Comparison of ENCODE assay signal across 10 mouse cellular contexts in genomic region chr11:67602711-67603369, GRCm38 (mm10).
DNase-seq lines count a peak whose midpoint lies in the region; ATAC-seq and TF ChIP-seq lines count a peak whose summit lies in the region.
"Had no signal": no experiment of that assay in that cellular context is flagged by ENCODE, and none has a peak within 500 bp of the region (broad histone marks: within the 10 kb centered on the region; RNA-seq: fewer than 3 reads in every experiment).

No protein-coding gene starts in this region.

- ATAC-seq in forebrain, embryonic 13.5 days = peak; percentile 77
- peak; percentile 81 for ATAC-seq in hindbrain, embryonic 16.5 days
- no peak for ATAC-seq in neural tube, embryonic 14.5 days (ENCODE audit: low read depth)
- no peak for ATAC-seq in inflammation-experienced regulatory T-cells, adult 6 months
- ATAC-seq in frontal cortex, adult (ENCODE audit: low TSS enrichment) = no peak

- peaks cover 45% of the 10 kb centered on the region for H3K4me1 ChIP-seq in forebrain, embryonic 13.5 days
- H3K4me1 ChIP-seq in hindbrain, embryonic 16.5 days (ENCODE audit: control insufficient read depth, insufficient read depth, low read depth, low read length) = peaks cover 20% of the 10 kb centered on the region
- peaks cover 6% of the 10 kb centered on the region for H3K4me1 ChIP-seq in neural tube, embryonic 14.5 days (ENCODE audit: control insufficient read depth, insufficient read depth, low read length)
- H3K4me1 ChIP-seq in lung, adult 2 months (ENCODE audit: control insufficient read depth, insufficient read depth, low read length) = peaks cover 2% of the 10 kb centered on the region

- no peak for TF ChIP-seq POLR2A in lung, adult 2 months (IDR thresholded peaks at IDR 0.05; ENCODE audit: borderline replicate concordance, extremely low read depth, low read depth, low read length)

- no peaks in the 10 kb centered on the region for H3K36me3 ChIP-seq in forebrain, embryonic 13.5 days (ENCODE audit: poor library complexity, severe bottlenecking)
- no peaks in the 10 kb centered on the region for H3K36me3 ChIP-seq in hindbrain, embryonic 16.5 days (ENCODE audit: control insufficient read depth, insufficient read depth, low read length)
- H3K36me3 ChIP-seq in neural tube, embryonic 14.5 days (ENCODE audit: control insufficient read depth, insufficient read depth, low read length) = no peaks in the 10 kb centered on the region

- H3K27me3 ChIP-seq in forebrain, embryonic 13.5 days = peaks cover 52% of the 10 kb centered on the region
- H3K27me3 ChIP-seq in hindbrain, embryonic 16.5 days (replicated peaks; ENCODE audit: control insufficient read depth, insufficient read depth, low read length) = no peaks in the 10 kb centered on the region
- H3K27me3 ChIP-seq in neural tube, embryonic 14.5 days (ENCODE audit: control insufficient read depth, insufficient read depth, low read length) = no peaks in the 10 kb centered on the region

- H3K9ac ChIP-seq in forebrain, embryonic 13.5 days = peak overlapping the region; percentile 26; the same call in 1 of the 2 replicates
- peak overlapping the region; percentile 3; the same call in 1 of the 2 replicates for H3K9ac ChIP-seq in hindbrain, embryonic 16.5 days (ENCODE audit: low read depth, low read length)
- H3K9ac ChIP-seq in neural tube, embryonic 14.5 days (replicated peaks; ENCODE audit: low read depth, low read length) = no peak overlapping the region

- H3K9me3 ChIP-seq in forebrain, embryonic 13.5 days (replicated peaks) = no peaks in the 10 kb centered on the region
- no peaks in the 10 kb centered on the region for H3K9me3 ChIP-seq in hindbrain, embryonic 16.5 days (ENCODE audit: control insufficient read depth, low read length)
- no peaks in the 10 kb centered on the region for H3K9me3 ChIP-seq in neural tube, embryonic 14.5 days (ENCODE audit: control insufficient read depth, low read length)

- H3K4me3 ChIP-seq in forebrain, embryonic 13.5 days = no peak overlapping the region
- no peak overlapping the region for H3K4me3 ChIP-seq in hindbrain, embryonic 16.5 days (ENCODE audit: low read length)
- H3K4me3 ChIP-seq in neural tube, embryonic 14.5 days (ENCODE audit: low read depth, low read length) = no peak overlapping the region
- H3K4me3 ChIP-seq in lung, adult 2 months (replicated peaks; ENCODE audit: extremely low read depth, low read depth, low read length) = no peak overlapping the region

- WGBS in forebrain, embryonic 13.5 days = 23% methylated on average over 12 of the region's 12 CpGs
- WGBS in hindbrain, embryonic 16.5 days = 25% methylated on average over 12 of the region's 12 CpGs
- WGBS in neural tube, embryonic 14.5 days = 31% methylated on average over 12 of the region's 12 CpGs
- 74% methylated on average over 12 of the region's 12 CpGs for WGBS in lung, adult 2 months

- TF ChIP-seq CTCF in lung, adult 2 months (IDR thresholded peaks at IDR 0.05; ENCODE audit: insufficient read depth, low read length) = no peak

- peak overlapping the region; percentile 12; the same call in 1 of the 2 replicates for H3K4me2 ChIP-seq in forebrain, embryonic 13.5 days
- no peak overlapping the region; the same call in 1 of the 2 replicates for H3K4me2 ChIP-seq in hindbrain, embryonic 16.5 days (ENCODE audit: low read length)
- no peak overlapping the region for H3K4me2 ChIP-seq in neural tube, embryonic 14.5 days (ENCODE audit: low read depth, low read length)

- H3K27ac ChIP-seq in forebrain, embryonic 13.5 days = peak overlapping the region; percentile 72
- peak overlapping the region; percentile 52; the same call in 1 of the 2 replicates for H3K27ac ChIP-seq in hindbrain, embryonic 16.5 days (ENCODE audit: low read depth, low read length)
- H3K27ac ChIP-seq in neural tube, embryonic 14.5 days (ENCODE audit: low read depth, low read length) = 0 out of 2 replicates have a peak overlapping the region, but pooled peaks have one; percentile 12

- DNase-seq in cerebellum, postnatal 25 days = peak; percentile 53 to 64
- no peak for DNase-seq in cerebellum, adult 9-10 months
- DNase-seq in lung, adult 2 months = no peak
- DNase-seq: heart, postnatal 36 days; lung, postnatal 10 days had no signal

Comparison
In these comparisons a context has a peak if more than half of its experiments do, and no peak if none do; other contexts are left out.
1. DNase-seq: peak in cerebellum, postnatal 25 days (2 of 2); none in cerebellum, adult 9-10 months (single experiment) and lung, adult 2 months (single experiment).
2. ATAC-seq: peak in forebrain, embryonic 13.5 days (single experiment) and hindbrain, embryonic 16.5 days (single experiment); none in neural tube, embryonic 14.5 days (single experiment), inflammation-experienced regulatory T-cells, adult 6 months (single experiment) and frontal cortex, adult (single experiment).
3. H3K27ac ChIP-seq: peak in every context shown above with its lines; median percentile 72 in forebrain, embryonic 13.5 days; 52 in hindbrain, embryonic 16.5 days; 12 in neural tube, embryonic 14.5 days.